9 mouse cellular contexts compared by ENCODE assay signal in genomic region chrX:77208726-77209125, GRCm38 (mm10).
A peak's percentile ranks its signal among the peaks of the same experiment; 100 is the strongest.
DNase-seq lines count a peak whose midpoint lies in the region; TF ChIP-seq lines count a peak whose summit lies in the region.
"Had no signal": no experiment of that assay in that cellular context is flagged by ENCODE, and none has a peak within 500 bp of the region (broad histone marks: within the 10 kb centered on the region; RNA-seq: fewer than 3 reads in every experiment).

No protein-coding gene starts in this region.

- no peak for TF ChIP-seq POLR2A in brain, embryonic 14.5 days (IDR thresholded peaks at IDR 0.05; ENCODE audit: borderline replicate concordance, extremely low read depth, insufficient read depth, insufficient read length, poor library complexity, severe bottlenecking)

- no peak for TF ChIP-seq CTCF in brain, embryonic 14.5 days (IDR thresholded peaks at IDR 0.05; ENCODE audit: borderline replicate concordance, extremely low read depth, insufficient read depth, insufficient read length)

- intact Hi-C loops in heart, postnatal 10 days (cut with DNase I), result no loop called here
- intact Hi-C loops in left cerebral cortex, postnatal 4 days (cut with DNase I), result no loop called here
- intact Hi-C loops in left cerebral cortex, postnatal 14 days (cut with DNase I), result no loop called here

- DNase-seq in heart, postnatal 10 days, result peak; percentile 2 to 13
- DNase-seq in heart, adult 11 months, result no peak
- peak; percentile 3 for DNase-seq in left cerebral cortex, postnatal 4 days
- no peak for DNase-seq in left cerebral cortex, postnatal 14 days (ENCODE audit: low spot score in 2 of 2)
- peak; percentile 2 for DNase-seq in brain, embryonic 14.5 days (ENCODE audit: low read depth)
- no peak for DNase-seq in c-Kit-positive CD71-positive TER-119-positive erythroid progenitor cells, embryonic 14.5 days (ENCODE audit: low spot score)
- no peak for DNase-seq in thymus, adult 18-20 months
- DNase-seq: cerebellum, adult 11-12 months; right cerebral cortex, postnatal 25 days had no signal

Comparison
In these comparisons a context has a peak if more than half of its experiments do, and no peak if none do; other contexts are left out.
1. DNase-seq: peak in heart, postnatal 10 days (2 of 2), left cerebral cortex, postnatal 4 days (single experiment) and brain, embryonic 14.5 days (single experiment); none in heart, adult 11 months (single experiment), left cerebral cortex, postnatal 14 days (0 of 2), c-Kit-positive CD71-positive TER-119-positive erythroid progenitor cells, embryonic 14.5 days (single experiment) and thymus, adult 18-20 months (0 of 2).